20 mouse cellular contexts compared by ENCODE assay signal in the genomic region with DNA sequence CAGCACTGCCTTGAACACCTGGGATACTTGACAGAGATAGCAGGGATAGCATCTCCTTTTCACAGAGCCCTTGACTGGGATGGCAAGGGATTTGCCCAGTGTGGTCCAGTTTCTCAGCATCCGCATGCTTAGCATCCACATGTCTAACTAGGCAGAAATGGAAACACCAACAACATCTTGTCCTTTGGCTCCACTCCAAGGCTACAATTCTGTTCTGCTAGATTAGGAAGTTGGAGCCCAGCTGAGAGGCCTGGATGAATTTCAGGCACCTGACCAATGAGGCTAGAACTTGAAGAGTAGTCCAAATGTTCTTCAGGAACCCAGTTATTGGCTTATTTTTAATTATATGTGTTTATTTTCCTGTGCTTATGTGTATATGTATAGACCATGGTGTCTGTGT.
A peak's percentile ranks its signal among the peaks of the same experiment; 100 is the strongest.
DNase-seq lines count a peak whose midpoint lies in the region; ATAC-seq and TF ChIP-seq lines count a peak whose summit lies in the region.
"Had no signal": no experiment of that assay in that cellular context is flagged by ENCODE, and none has a peak within 500 bp of the region (broad histone marks: within the 10 kb centered on the region; RNA-seq: fewer than 3 reads in every experiment).

No protein-coding gene starts in this region.

- intact Hi-C loops in heart, postnatal 36 days (cut with DNase I) = no loop called here

- peak; percentile 18 for DNase-seq in intestine, embryonic 14.5 days (ENCODE audit: low spot score)
- peak; percentile 57 for DNase-seq in midbrain, postnatal 0 days (ENCODE audit: low spot score)
- peak; percentile 56 to 62 for DNase-seq in heart, adult 9 months (ENCODE audit: low spot score in 2 of 2)
- DNase-seq in heart, postnatal 36 days = peak; percentile 23 to 30
- no peak for DNase-seq in forebrain, postnatal 0 days
- DNase-seq: adrenal gland, adult 2 months; cerebellum, adult 18-20 months; kidney, adult 18-20 months; kidney, postnatal 10 days; liver, embryonic 13.5 days; lung, postnatal 10 days; midbrain, embryonic 14.5 days; spleen, adult 18-20 months had no signal

- H3K4me2 ChIP-seq in intestine, embryonic 14.5 days (ENCODE audit: low read length) = no peak overlapping the region
- H3K4me2 ChIP-seq in intestine, postnatal 0 days (replicated peaks; ENCODE audit: low read depth) = no peak overlapping the region
- H3K4me2 ChIP-seq in midbrain, postnatal 0 days (ENCODE audit: low read depth, low read length, poor library complexity, severe bottlenecking) = no peak overlapping the region
- no peak overlapping the region for H3K4me2 ChIP-seq in midbrain, embryonic 15.5 days
- no peak overlapping the region for H3K4me2 ChIP-seq in forebrain, postnatal 0 days (ENCODE audit: low read depth)
- H3K4me2 ChIP-seq: heart, embryonic 13.5 days; hindbrain, embryonic 14.5 days; limb, embryonic 12.5 days; liver, embryonic 13.5 days had no signal

- no peak for ATAC-seq in intestine, embryonic 14.5 days (replicated peaks; ENCODE audit: low FRiP score, low TSS enrichment, low read depth)
- no peak for ATAC-seq in intestine, postnatal 0 days
- no peak for ATAC-seq in midbrain, postnatal 0 days (ENCODE audit: low FRiP score)
- ATAC-seq in midbrain, embryonic 15.5 days (replicated peaks) = no peak
- no peak for ATAC-seq in forebrain, postnatal 0 days
- ATAC-seq: CD4-positive, CD25-positive, alpha-beta regulatory T cell, adult 4 months had no signal

- no peaks in the 10 kb centered on the region for H3K9me3 ChIP-seq in intestine, embryonic 14.5 days (ENCODE audit: control insufficient read depth, low read length)
- no peaks in the 10 kb centered on the region for H3K9me3 ChIP-seq in intestine, postnatal 0 days (ENCODE audit: control insufficient read depth)
- H3K9me3 ChIP-seq in midbrain, postnatal 0 days (ENCODE audit: low read length) = no peaks in the 10 kb centered on the region
- H3K9me3 ChIP-seq in midbrain, embryonic 15.5 days = no peaks in the 10 kb centered on the region
- H3K9me3 ChIP-seq in forebrain, postnatal 0 days (ENCODE audit: low read length) = no peaks in the 10 kb centered on the region
- H3K9me3 ChIP-seq: G1E; heart, embryonic 13.5 days; liver, embryonic 13.5 days had no signal

- WGBS in intestine, embryonic 14.5 days = 92% methylated on average over 1 of the region's 1 CpGs
- 91% methylated on average over 1 of the region's 1 CpGs for WGBS in intestine, postnatal 0 days
- WGBS in midbrain, postnatal 0 days = 85% methylated on average over 1 of the region's 1 CpGs
- WGBS in midbrain, embryonic 15.5 days = 88% methylated on average over 1 of the region's 1 CpGs
- 72% methylated on average over 1 of the region's 1 CpGs for WGBS in forebrain, postnatal 0 days

- H3K4me3 ChIP-seq in intestine, embryonic 14.5 days (ENCODE audit: low read depth, low read length) = no peak overlapping the region
- no peak overlapping the region for H3K4me3 ChIP-seq in intestine, postnatal 0 days (ENCODE audit: low read depth, low read length)
- no peak overlapping the region for H3K4me3 ChIP-seq in midbrain, postnatal 0 days (ENCODE audit: low read depth, low read length)
- H3K4me3 ChIP-seq in midbrain, embryonic 15.5 days = no peak overlapping the region
- H3K4me3 ChIP-seq in forebrain, postnatal 0 days (ENCODE audit: low read depth, low read length) = no peak overlapping the region
- H3K4me3 ChIP-seq: heart, embryonic 13.5 days; limb, embryonic 12.5 days; liver, embryonic 13.5 days had no signal

- H3K27ac ChIP-seq in intestine, embryonic 14.5 days (ENCODE audit: low read depth) = no peak overlapping the region
- H3K27ac ChIP-seq in intestine, postnatal 0 days (ENCODE audit: low read depth, low read length) = no peak overlapping the region
- no peak overlapping the region for H3K27ac ChIP-seq in midbrain, postnatal 0 days (ENCODE audit: low read depth, low read length)
- no peak overlapping the region for H3K27ac ChIP-seq in midbrain, embryonic 15.5 days
- H3K27ac ChIP-seq in forebrain, postnatal 0 days (ENCODE audit: low read depth, low read length) = no peak overlapping the region
- H3K27ac ChIP-seq: hindbrain, embryonic 14.5 days; limb, embryonic 12.5 days; liver, embryonic 13.5 days had no signal

- H3K27me3 ChIP-seq in intestine, embryonic 14.5 days (replicated peaks; ENCODE audit: control insufficient read depth, insufficient read depth, low read length) = no peaks in the 10 kb centered on the region
- H3K27me3 ChIP-seq in intestine, postnatal 0 days (replicated peaks; ENCODE audit: control insufficient read depth, insufficient read depth, low read length) = no peaks in the 10 kb centered on the region
- H3K27me3 ChIP-seq in midbrain, postnatal 0 days (ENCODE audit: insufficient read depth, low read length) = no peaks in the 10 kb centered on the region
- H3K27me3 ChIP-seq in midbrain, embryonic 15.5 days (replicated peaks) = no peaks in the 10 kb centered on the region
- no peaks in the 10 kb centered on the region for H3K27me3 ChIP-seq in forebrain, postnatal 0 days (ENCODE audit: insufficient read depth, low read length)
- H3K27me3 ChIP-seq: heart, embryonic 13.5 days; limb, embryonic 12.5 days; liver, embryonic 13.5 days had no signal

- H3K9ac ChIP-seq in intestine, embryonic 14.5 days (ENCODE audit: low read length) = no peak overlapping the region
- H3K9ac ChIP-seq in intestine, postnatal 0 days (ENCODE audit: low read depth, low read length) = no peak overlapping the region
- H3K9ac ChIP-seq in midbrain, postnatal 0 days (replicated peaks; ENCODE audit: low read length, poor library complexity, severe bottlenecking) = no peak overlapping the region
- H3K9ac ChIP-seq in midbrain, embryonic 15.5 days = no peak overlapping the region
- H3K9ac ChIP-seq in forebrain, postnatal 0 days = no peak overlapping the region
- H3K9ac ChIP-seq: heart, embryonic 13.5 days; hindbrain, embryonic 14.5 days; limb, embryonic 12.5 days; liver, embryonic 13.5 days had no signal

- H3K36me3 ChIP-seq in intestine, embryonic 14.5 days (ENCODE audit: control insufficient read depth, insufficient read depth, low read length) = no peaks in the 10 kb centered on the region
- H3K36me3 ChIP-seq in intestine, postnatal 0 days (ENCODE audit: control insufficient read depth, insufficient read depth) = peaks cover 47% of the 10 kb centered on the region
- H3K36me3 ChIP-seq in midbrain, postnatal 0 days (ENCODE audit: insufficient read depth, low read length) = no peaks in the 10 kb centered on the region
- no peaks in the 10 kb centered on the region for H3K36me3 ChIP-seq in midbrain, embryonic 15.5 days (replicated peaks)
- no peaks in the 10 kb centered on the region for H3K36me3 ChIP-seq in forebrain, postnatal 0 days (ENCODE audit: insufficient read depth)
- H3K36me3 ChIP-seq: G1E; limb, embryonic 12.5 days had no signal

- no peak for TF ChIP-seq CTCF in intestine, postnatal 0 days (IDR thresholded peaks at IDR 0.05; ENCODE audit: low read depth)
- no peak for TF ChIP-seq CTCF in midbrain, postnatal 0 days (IDR thresholded peaks at IDR 0.05)
- no peak for TF ChIP-seq CTCF in forebrain, postnatal 0 days (IDR thresholded peaks at IDR 0.05; ENCODE audit: low read depth)

- no peaks in the 10 kb centered on the region for H3K4me1 ChIP-seq in intestine, embryonic 14.5 days (replicated peaks; ENCODE audit: control insufficient read depth, insufficient read depth, low read length)
- H3K4me1 ChIP-seq in intestine, postnatal 0 days (replicated peaks; ENCODE audit: control insufficient read depth, insufficient read depth, low read length) = no peaks in the 10 kb centered on the region
- H3K4me1 ChIP-seq in midbrain, postnatal 0 days (ENCODE audit: insufficient read depth, low read length) = no peaks in the 10 kb centered on the region
- no peaks in the 10 kb centered on the region for H3K4me1 ChIP-seq in midbrain, embryonic 15.5 days
- H3K4me1 ChIP-seq in forebrain, postnatal 0 days (ENCODE audit: insufficient read depth) = no peaks in the 10 kb centered on the region
- H3K4me1 ChIP-seq: liver, embryonic 13.5 days had no signal
